Mouse (Mus musculus): ENCODE results near the gene LTO1. TPM values are rescaled to one million over a fixed set of nuclear protein-coding genes. Genes with fewer than 3 reads are reported as not detected.

LTO1 gene
- polyA plus RNA-seq, 2 experiments, result 6.7 to 11.7 TPM

GRCm38 (mm10) chr7:144935563-144935962 lies 20.7 kb downstream of the LTO1 start:
- no peaks in the 10 kb centered on the region for H3K36me3 ChIP-seq (replicated peaks; ENCODE audit: control insufficient read depth, insufficient read depth, low read depth)
- WGBS (ENCODE audit: insufficient replicate concordance), result 49% methylated on average over 5 of the region's 5 CpGs
- H3K9me3 ChIP-seq (ENCODE audit: control insufficient read depth, low read length), result no peaks in the 10 kb centered on the region
- ATAC-seq (ENCODE audit: insufficient read depth) (no peak), DNase-seq (ENCODE audit: low read depth in 3 of 3, low spot score in 3 of 3) (no peak)
- no peaks in the 10 kb centered on the region for H3K4me1 ChIP-seq (replicated peaks; ENCODE audit: control insufficient read depth in 2 of 2, insufficient read depth in 2 of 2, low read length in 1 of 2)
- H3K4me2 ChIP-seq (ENCODE audit: low read depth), result no peak overlapping the region
- no peak overlapping the region for H3K27ac ChIP-seq
- H3K27me3 ChIP-seq (ENCODE audit: control insufficient read depth, insufficient read depth, low read length), result peaks cover 32% of the 10 kb centered on the region
- peak; percentile 45 for TF ChIP-seq CTCF (IDR thresholded peaks at IDR 0.05; ENCODE audit: low read depth)
- no peak for TF ChIP-seq EP300 (IDR thresholded peaks at IDR 0.05; ENCODE audit: low read depth)
- H3K9ac ChIP-seq (replicated peaks), result no peak overlapping the region
- H3K4me3 ChIP-seq (ENCODE audit: insufficient read depth in 1 of 2, low read depth in 2 of 2, low read length in 2 of 2), result no peak overlapping the region

- ATAC-seq (ENCODE audit: insufficient read depth), result no peak
- no peaks in the 10 kb centered on the region for H3K4me1 ChIP-seq (replicated peaks; ENCODE audit: control insufficient read depth in 2 of 2, insufficient read depth in 2 of 2, low read length in 1 of 2)
- H3K4me3 ChIP-seq (ENCODE audit: insufficient read depth in 1 of 2, low read depth in 2 of 2, low read length in 2 of 2), result no peak overlapping the region
- H3K4me2 ChIP-seq (ENCODE audit: low read depth), result no peak overlapping the region
- no peaks in the 10 kb centered on the region for H3K9me3 ChIP-seq (ENCODE audit: control insufficient read depth, low read length)
- WGBS (ENCODE audit: insufficient replicate concordance), result 68% methylated on average over 4 of the region's 4 CpGs
- H3K27ac ChIP-seq, result no peak overlapping the region
- no peak for TF ChIP-seq CTCF (IDR thresholded peaks at IDR 0.05; ENCODE audit: low read depth)
- no peak for TF ChIP-seq EP300 (IDR thresholded peaks at IDR 0.05; ENCODE audit: low read depth)
- no peaks in the 10 kb centered on the region for H3K36me3 ChIP-seq (replicated peaks; ENCODE audit: control insufficient read depth, insufficient read depth, low read depth)
- peaks cover 41% of the 10 kb centered on the region for H3K27me3 ChIP-seq (ENCODE audit: control insufficient read depth, insufficient read depth, low read length)
- no peak for DNase-seq (ENCODE audit: low read depth in 3 of 3, low spot score in 3 of 3)
- no peak overlapping the region for H3K9ac ChIP-seq (replicated peaks)
These were observed 21.5 kb downstream of the LTO1 start for GRCm38 (mm10) chr7:144936311-144936880.

GRCm38 (mm10) chr7:144937490-144937889 lies 22.6 kb downstream of the LTO1 start:
- TF ChIP-seq CTCF (IDR thresholded peaks at IDR 0.05; ENCODE audit: low read depth) (peak; percentile 95), EP300 (IDR thresholded peaks at IDR 0.05; ENCODE audit: low read depth) (no peak)
- DNase-seq (ENCODE audit: low read depth in 3 of 3, low spot score in 3 of 3) (peak; percentile 37 to 52 (median 47)), ATAC-seq (ENCODE audit: insufficient read depth) (peak; percentile 27; the same call in 1 of the 2 replicates)
- Histone ChIP-seq H3K4me2 (ENCODE audit: low read depth) (peak overlapping the region; percentile 63), H3K4me3 (ENCODE audit: insufficient read depth in 1 of 2, low read depth in 2 of 2, low read length in 2 of 2) (peak overlapping the region; percentile 46 to 47), H3K27ac (no peak overlapping the region), H3K4me1 (replicated peaks; ENCODE audit: control insufficient read depth in 2 of 2, insufficient read depth in 2 of 2, low read length in 1 of 2) (no peaks in the 10 kb centered on the region), H3K27me3 (ENCODE audit: control insufficient read depth, insufficient read depth, low read length) (peaks cover 51% of the 10 kb centered on the region), H3K9me3 (ENCODE audit: control insufficient read depth, low read length) (no peaks in the 10 kb centered on the region), H3K9ac (replicated peaks) (no peak overlapping the region), H3K36me3 (replicated peaks; ENCODE audit: control insufficient read depth, insufficient read depth, low read depth) (no peaks in the 10 kb centered on the region)
- WGBS (ENCODE audit: insufficient replicate concordance), result under 1% methylated on average over 20 of the region's 20 CpGs

GRCm38 (mm10) chr7:144937899-144938517 lies 23.1 kb downstream of the LTO1 start:
- WGBS (ENCODE audit: insufficient replicate concordance), result under 1% methylated on average over 39 of the region's 39 CpGs
- no peak for TF ChIP-seq CTCF (IDR thresholded peaks at IDR 0.05; ENCODE audit: low read depth)
- TF ChIP-seq EP300 (IDR thresholded peaks at IDR 0.05; ENCODE audit: low read depth), result no peak

GRCm38 (mm10) chr7:144938661-144939343 lies 23.9 kb downstream of the LTO1 start:
- Histone ChIP-seq H3K9me3 (ENCODE audit: control insufficient read depth, low read length) (no peaks in the 10 kb centered on the region), H3K27me3 (ENCODE audit: control insufficient read depth, insufficient read depth, low read length) (peaks cover 59% of the 10 kb centered on the region), H3K27ac (no peak overlapping the region), H3K4me1 (replicated peaks; ENCODE audit: control insufficient read depth in 2 of 2, insufficient read depth in 2 of 2, low read length in 1 of 2) (peaks cover 0 to 3% of the 10 kb centered on the region in 2 experiments; a peak in 2 of 4 replicates), H3K36me3 (replicated peaks; ENCODE audit: control insufficient read depth, insufficient read depth, low read depth) (no peaks in the 10 kb centered on the region), H3K4me2 (ENCODE audit: low read depth) (peak overlapping the region; percentile 63), H3K9ac (replicated peaks) (peak overlapping the region; percentile 43), H3K4me3 (ENCODE audit: insufficient read depth in 1 of 2, low read depth in 2 of 2, low read length in 2 of 2) (peak overlapping the region; percentile 46 to 66)
- under 1% methylated on average over 32 of the region's 32 CpGs for WGBS (ENCODE audit: insufficient replicate concordance)
- ATAC-seq (ENCODE audit: insufficient read depth), result no peak
- TF ChIP-seq EP300 (IDR thresholded peaks at IDR 0.05; ENCODE audit: low read depth) (no peak), CTCF (IDR thresholded peaks at IDR 0.05; ENCODE audit: low read depth) (no peak)
- DNase-seq (ENCODE audit: low read depth in 3 of 3, low spot score in 3 of 3), result no peak

More at GRCm38 (mm10) chr7:144937899-144938517, 23.1 kb downstream of the LTO1 start:
- Histone ChIP-seq H3K36me3 (replicated peaks; ENCODE audit: control insufficient read depth, insufficient read depth, low read depth) (no peaks in the 10 kb centered on the region), H3K4me1 (replicated peaks; ENCODE audit: control insufficient read depth in 2 of 2, insufficient read depth in 2 of 2, low read length in 1 of 2) (no peaks in the 10 kb centered on the region), H3K4me3 (ENCODE audit: insufficient read depth in 1 of 2, low read depth in 2 of 2, low read length in 2 of 2) (peak overlapping the region; percentile 46 to 47), H3K27ac (no peak overlapping the region), H3K27me3 (ENCODE audit: control insufficient read depth, insufficient read depth, low read length) (peaks cover 57% of the 10 kb centered on the region), H3K4me2 (ENCODE audit: low read depth) (peak overlapping the region; percentile 63), H3K9ac (replicated peaks) (peak overlapping the region; percentile 43; the same call in 1 of the 2 replicates), H3K9me3 (ENCODE audit: control insufficient read depth, low read length) (no peaks in the 10 kb centered on the region)
- ATAC-seq (ENCODE audit: insufficient read depth) (no peak), DNase-seq (ENCODE audit: low read depth in 3 of 3, low spot score in 3 of 3) (no peak)
